Mouse (Mus musculus) small intestine, adult 2 months (tissue): ENCODE results near the gene Slc9a1. TPM values are rescaled to one million over a fixed set of nuclear protein-coding genes. Genes with fewer than 3 reads are reported as not detected.

Experiments
- H3K27ac ChIP-seq: fragments of 200-500 bp; 2 replicates; pipeline ENCODE4 v1.5.1; 2012; ENCODE audit warnings: low read depth, low read length, control low read depth, inconsistent platforms; ENCODE audit not compliant: insufficient read depth
- H3K27me3 ChIP-seq: fragments of 200-500 bp; 2 replicates; pipeline ENCODE4 v1.6.1; 2012; ENCODE audit warnings: mild to moderate bottlenecking, moderate library complexity, low read length, inconsistent platforms; ENCODE audit not compliant: control insufficient read depth, insufficient read depth
- H3K36me3 ChIP-seq: fragments of 200-500 bp; 2 replicates; pipeline ENCODE4 v1.6.1; 2012; ENCODE audit warnings: mild to moderate bottlenecking, low read length, control low read depth, inconsistent platforms; ENCODE audit not compliant: control insufficient read depth, insufficient read depth
- H3K4me1 ChIP-seq: fragments of 200-500 bp; 2 replicates; pipeline ENCODE4 v1.6.1; 2012; ENCODE audit warnings: low read length, inconsistent platforms, mixed read lengths; ENCODE audit not compliant: control insufficient read depth, insufficient read depth, insufficient read length
- H3K4me3 ChIP-seq: fragments of 200-500 bp; 2 replicates; pipeline ENCODE4 v1.5.1; 2012; ENCODE audit warnings: low read depth, mild to moderate bottlenecking, control low read depth, inconsistent platforms, low read length, moderate library complexity
- CTCF ChIP-seq: fragments of 200-500 bp; IDR thresholded peaks from 2 replicates; pipeline ENCODE4 v1.5.1; 2012; ENCODE audit warnings: low read depth, mild to moderate bottlenecking, control low read depth, inconsistent platforms, low read length, moderate library complexity, mixed read lengths; ENCODE audit not compliant: insufficient replicate concordance, insufficient read length; ENCODE audit errors: extremely low read depth
- POLR2A ChIP-seq: fragments of 200-500 bp; IDR thresholded peaks from 2 replicates; pipeline ENCODE4 v1.6.1; 2012; ENCODE audit warnings: low read depth, mild to moderate bottlenecking, control low read depth, inconsistent platforms, low read length, moderate library complexity
- WGBS: fragments of 180-500 bp; shearing (Covaris S2); methylation state at CpG from one replicate; pipeline ENCODE4 v1.1.7; 2018; 5-methylcytosine and 5-hydroxymethylcytosine counted together
- polyA plus RNA-seq: library from polyadenylated mRNA; depleted of rRNA; stranded (reverse); fragments of >200 nt; gene quantifications from 2 replicates; pipeline ENCODE4 v1.2.3, GENCODE M21; 2012

The Slc9a1 gene
- polyA plus RNA-seq, 1 experiment, result 46.3 TPM

- Histone ChIP-seq H3K27ac (no peak overlapping the region; the same call in 1 of the 2 replicates), H3K27me3 (no peaks in the 10 kb centered on the region), H3K36me3 (peaks cover 7% of the 10 kb centered on the region), H3K4me3 (no peak overlapping the region), H3K4me1 (peaks cover 31% of the 10 kb centered on the region)
- TF ChIP-seq POLR2A (no peak), CTCF (no peak)
These were observed 17.5 kb downstream of the Slc9a1 start for GRCm38 (mm10) chr4:133387053-133387452.

- Histone ChIP-seq H3K36me3 (peaks cover 6% of the 10 kb centered on the region), H3K4me1 (peaks cover 31% of the 10 kb centered on the region), H3K27me3 (no peaks in the 10 kb centered on the region), H3K27ac (no peak overlapping the region), H3K4me3 (no peak overlapping the region)
- 74% methylated on average over 16 of the region's 16 CpGs for WGBS
- no peak for TF ChIP-seq CTCF
- no peak for TF ChIP-seq POLR2A
These were observed 19.5 kb downstream of the Slc9a1 start for GRCm38 (mm10) chr4:133388781-133389552.

- Histone ChIP-seq H3K27ac (no peak overlapping the region), H3K27me3 (no peaks in the 10 kb centered on the region), H3K4me3 (no peak overlapping the region), H3K36me3 (peaks cover under 1% of the 10 kb centered on the region; the same call in 1 of the 2 replicates), H3K4me1 (peaks cover 40% of the 10 kb centered on the region)
- 92% methylated on average over 2 of the region's 2 CpGs for WGBS
- TF ChIP-seq POLR2A (no peak), CTCF (no peak)
These were observed 20.5 kb downstream of the Slc9a1 start for GRCm38 (mm10) chr4:133390042-133390441.

- Histone ChIP-seq H3K36me3 (no peaks in the 10 kb centered on the region), H3K4me3 (no peak overlapping the region), H3K4me1 (peaks cover 44% of the 10 kb centered on the region), H3K27ac (peak overlapping the region; percentile 27), H3K27me3 (no peaks in the 10 kb centered on the region)
- TF ChIP-seq CTCF (no peak), POLR2A (no peak)
- WGBS, result 82% methylated on average over 6 of the region's 6 CpGs
These were observed 21.1 kb downstream of the Slc9a1 start for GRCm38 (mm10) chr4:133390585-133390984.

- Histone ChIP-seq H3K36me3 (no peaks in the 10 kb centered on the region), H3K4me3 (no peak overlapping the region), H3K27ac (peak overlapping the region; percentile 57; the same call in 1 of the 2 replicates), H3K27me3 (no peaks in the 10 kb centered on the region), H3K4me1 (peaks cover 48% of the 10 kb centered on the region)
- no peak for TF ChIP-seq CTCF
- TF ChIP-seq POLR2A, result no peak
- whole genome bisulfite sequencing, result 43% methylated on average over 18 of the region's 18 CpGs
These were observed 21.9 kb downstream of the Slc9a1 start for GRCm38 (mm10) chr4:133391185-133392040.

GRCm38 (mm10) chr4:133394981-133395573 lies 25.6 kb downstream of the Slc9a1 start:
- Histone ChIP-seq H3K36me3 (no peaks in the 10 kb centered on the region), H3K4me3 (no peak overlapping the region), H3K4me1 (peaks cover 36% of the 10 kb centered on the region), H3K27ac (peak overlapping the region; percentile 23; the same call in 1 of the 2 replicates), H3K27me3 (no peaks in the 10 kb centered on the region)
- WGBS, result 40% methylated on average over 4 of the region's 4 CpGs
- no peak for TF ChIP-seq CTCF
- no peak for TF ChIP-seq POLR2A
